Mouse (Mus musculus): ENCODE measurements at regions not wholly inside any gene's neighbourhood (a gene's known extent, or its start where the extent isn't known, plus 50 kb on each side); places are given as distances from the start of the nearest gene placed in this dataset.
"Not testable (repeated sequence)": the region's sequence is repeated elsewhere in the genome, so short reads cannot be mapped to it uniquely, and the experiment has no call there.

GRCm38 (mm10) chr1:141716953-141717352 lies 1471.0 kb downstream of the Kcnt2 start:
- DNase-seq (ENCODE audit: extremely low read depth, low read depth) = no peak

GRCm38 (mm10) chr1:141717510-141717909 lies 1471.6 kb downstream of the Kcnt2 start:
- no peak for DNase-seq (ENCODE audit: extremely low read depth, low read depth)

GRCm38 (mm10) chr1:141741299-141741698 lies 1495.3 kb downstream of the Kcnt2 start:
- no peak for DNase-seq (ENCODE audit: extremely low read depth, low read depth)

- no peak for DNase-seq (ENCODE audit: extremely low read depth, low read depth)
Measured at GRCm38 (mm10) chr1:141776059-141776458, 1530.1 kb downstream of the Kcnt2 start.

- no peak for DNase-seq (ENCODE audit: extremely low read depth, low read depth)
Measured at GRCm38 (mm10) chr1:141783367-141783766, 1537.4 kb downstream of the Kcnt2 start.

GRCm38 (mm10) chr1:141813315-141814158 lies 1567.6 kb downstream of the Kcnt2 start:
- no peak for DNase-seq (ENCODE audit: extremely low read depth, low read depth)

GRCm38 (mm10) chr1:141831444-141831843 lies 1585.5 kb downstream of the Kcnt2 start:
- no peak for DNase-seq (ENCODE audit: extremely low read depth, low read depth)

GRCm38 (mm10) chr1:141842547-141842946 lies 1596.6 kb downstream of the Kcnt2 start:
- no peak for DNase-seq (ENCODE audit: extremely low read depth, low read depth)

GRCm38 (mm10) chr1:141853841-141854240 lies 1607.9 kb downstream of the Kcnt2 start:
- not testable (repeated sequence) for DNase-seq (ENCODE audit: extremely low read depth, low read depth)

GRCm38 (mm10) chr1:141884356-141884755 lies 1638.4 kb downstream of the Kcnt2 start:
- DNase-seq (ENCODE audit: extremely low read depth, low read depth) = no peak

GRCm38 (mm10) chr1:141897924-141898455 lies 1652.0 kb downstream of the Kcnt2 start:
- DNase-seq (ENCODE audit: extremely low read depth, low read depth) = no peak

- DNase-seq (ENCODE audit: extremely low read depth, low read depth) = no peak
Measured at GRCm38 (mm10) chr1:141911714-141912398, 1665.9 kb downstream of the Kcnt2 start.

- no peak for DNase-seq (ENCODE audit: extremely low read depth, low read depth)
Measured at GRCm38 (mm10) chr1:141926194-141926593, 1680.2 kb downstream of the Kcnt2 start.

- no peak for DNase-seq (ENCODE audit: extremely low read depth, low read depth)
Measured at GRCm38 (mm10) chr1:141926804-141927203, 1680.8 kb downstream of the Kcnt2 start.

GRCm38 (mm10) chr1:141948055-141948454 lies 1692.4 kb upstream of the B3galt2 start:
- DNase-seq (ENCODE audit: extremely low read depth, low read depth) = no peak

- no peak for DNase-seq (ENCODE audit: extremely low read depth, low read depth)
Measured at GRCm38 (mm10) chr1:141954323-141954867, 1686.1 kb upstream of the B3galt2 start.

GRCm38 (mm10) chr1:141961743-141962142 lies 1678.7 kb upstream of the B3galt2 start:
- peak; percentile 22 for DNase-seq (ENCODE audit: extremely low read depth, low read depth)

- DNase-seq (ENCODE audit: extremely low read depth, low read depth) = no peak
Measured at GRCm38 (mm10) chr1:141968133-141968532, 1672.3 kb upstream of the B3galt2 start.

- no peak for DNase-seq (ENCODE audit: extremely low read depth, low read depth)
Measured at GRCm38 (mm10) chr1:141974329-141974728, 1666.1 kb upstream of the B3galt2 start.

GRCm38 (mm10) chr1:141999769-142000168 lies 1640.7 kb upstream of the B3galt2 start:
- no peak for DNase-seq (ENCODE audit: extremely low read depth, low read depth)

- DNase-seq (ENCODE audit: extremely low read depth, low read depth) = no peak
Measured at GRCm38 (mm10) chr1:142000335-142000734, 1640.1 kb upstream of the B3galt2 start.

- DNase-seq (ENCODE audit: extremely low read depth, low read depth) = no peak
Measured at GRCm38 (mm10) chr1:142006316-142006715, 1634.1 kb upstream of the B3galt2 start.

All from MEL-GATA-1-ER (cell line).